In genomic region chr9:90232781-90233690, GRCm38 (mm10) we compare ENCODE assay signal across 13 mouse cellular contexts. TPM values are rescaled to one million over a fixed set of nuclear protein-coding genes. Genes with fewer than 3 reads are reported as not detected.
DNase-seq lines count a peak whose midpoint lies in the region; ATAC-seq and TF ChIP-seq lines count a peak whose summit lies in the region.
"Had no signal": no experiment of that assay in that cellular context is flagged by ENCODE, and none has a peak within 500 bp of the region (broad histone marks: within the 10 kb centered on the region; RNA-seq: fewer than 3 reads in every experiment).

No protein-coding gene starts in this region.

- no peak for TF ChIP-seq CTCF in hindbrain, postnatal 0 days (IDR thresholded peaks at IDR 0.05; ENCODE audit: low read depth)

- peak; percentile 6; the same call in 1 of the 2 replicates for ATAC-seq in hindbrain, postnatal 0 days
- ATAC-seq in hindbrain, embryonic 12.5 days (ENCODE audit: low FRiP score) = no peak
- peak; percentile 26 for ATAC-seq in common myeloid progenitor, adult 5-6 weeks (replicated peaks; ENCODE audit: low read depth, poor library complexity, severe bottlenecking)

- H3K4me2 ChIP-seq in hindbrain, postnatal 0 days (ENCODE audit: low read depth, low read length) = no peak overlapping the region
- no peak overlapping the region for H3K4me2 ChIP-seq in hindbrain, embryonic 12.5 days (replicated peaks)

- no peaks in the 10 kb centered on the region for H3K4me1 ChIP-seq in hindbrain, postnatal 0 days (ENCODE audit: insufficient read depth, low read length)
- H3K4me1 ChIP-seq in hindbrain, embryonic 12.5 days = 0 out of 2 replicates have a peak, but pooled peaks cover 2% of the 10 kb centered on the region
- H3K4me1 ChIP-seq: limb, embryonic 10.5 days had no signal

- H3K9me3 ChIP-seq in hindbrain, postnatal 0 days (ENCODE audit: low read length) = no peaks in the 10 kb centered on the region
- no peaks in the 10 kb centered on the region for H3K9me3 ChIP-seq in hindbrain, embryonic 12.5 days (replicated peaks)
- H3K9me3 ChIP-seq: limb, embryonic 10.5 days; megakaryocyte, embryonic 14.5 days had no signal

- H3K36me3 ChIP-seq in hindbrain, postnatal 0 days (ENCODE audit: insufficient read depth, low read length) = no peaks in the 10 kb centered on the region; the same call in 1 of the 2 replicates
- no peaks in the 10 kb centered on the region for H3K36me3 ChIP-seq in hindbrain, embryonic 12.5 days
- H3K36me3 ChIP-seq: limb, embryonic 10.5 days had no signal

- no peaks in the 10 kb centered on the region for H3K27me3 ChIP-seq in hindbrain, postnatal 0 days (ENCODE audit: insufficient read depth, low read length)
- no peaks in the 10 kb centered on the region for H3K27me3 ChIP-seq in hindbrain, embryonic 12.5 days
- H3K27me3 ChIP-seq: megakaryocyte, embryonic 14.5 days had no signal

- H3K9ac ChIP-seq in hindbrain, postnatal 0 days (replicated peaks; ENCODE audit: low read length) = no peak overlapping the region
- no peak overlapping the region for H3K9ac ChIP-seq in hindbrain, embryonic 12.5 days

- DNase-seq in hindbrain, postnatal 0 days (ENCODE audit: low spot score) = no peak
- peak; percentile 53 for DNase-seq in A20 (ENCODE audit: low read depth, low spot score)
- DNase-seq in lung, postnatal 36 days = peak; percentile 53
- no peak for DNase-seq in retina, embryonic 14.5 days (ENCODE audit: low spot score)
- no peak for DNase-seq in cerebellum, adult 11 months
- no peak for DNase-seq in kidney, postnatal 14 days
- DNase-seq: gastrocnemius, postnatal 36 days; heart, postnatal 10 days had no signal

- 84% methylated on average over 8 of the region's 8 CpGs for WGBS in hindbrain, postnatal 0 days
- WGBS in hindbrain, embryonic 12.5 days = 91% methylated on average over 8 of the region's 8 CpGs

- H3K27ac ChIP-seq in hindbrain, postnatal 0 days = no peak overlapping the region
- H3K27ac ChIP-seq in hindbrain, embryonic 12.5 days = no peak overlapping the region
- H3K27ac ChIP-seq: limb, embryonic 10.5 days had no signal

- H3K4me3 ChIP-seq in hindbrain, postnatal 0 days (ENCODE audit: low read length) = no peak overlapping the region
- H3K4me3 ChIP-seq in hindbrain, embryonic 12.5 days = no peak overlapping the region
- H3K4me3 ChIP-seq: limb, embryonic 10.5 days; myocyte had no signal

RNA-seq across cellular contexts. Expression of gene Tbc1d2b, which starts 37.6 kb away (rescaled TPM):
- total RNA-seq in hindbrain, postnatal 0 days (2014; rRNA removed) = 17.7 and 23.1 TPM in 2 replicates
- 3.8 and 4.1 TPM in 2 replicates for polyA plus RNA-seq in hindbrain, postnatal 0 days (2015; fragmentation: Nextera tagmentation; extraction: Ambion mirVana)
- polyA plus RNA-seq in hindbrain, embryonic 12.5 days (2016; fragmentation: Nextera tagmentation; extraction: Ambion mirVana) = 13.2 and 14.6 TPM in 2 replicates
- 33.4 and 61.3 TPM in 2 replicates for total RNA-seq in common myeloid progenitor, adult 5-6 weeks (2017)

Comparison
In these comparisons a context has a peak if more than half of its experiments do, and no peak if none do; other contexts are left out.
1. DNase-seq: peak in A20 (single experiment) and lung, postnatal 36 days (single experiment); none in hindbrain, postnatal 0 days (single experiment), retina, embryonic 14.5 days (single experiment), cerebellum, adult 11 months (single experiment) and kidney, postnatal 14 days (single experiment).